Mouse (Mus musculus): Measurements from ENCODE around the gene Ppp6r3.

DNA sequence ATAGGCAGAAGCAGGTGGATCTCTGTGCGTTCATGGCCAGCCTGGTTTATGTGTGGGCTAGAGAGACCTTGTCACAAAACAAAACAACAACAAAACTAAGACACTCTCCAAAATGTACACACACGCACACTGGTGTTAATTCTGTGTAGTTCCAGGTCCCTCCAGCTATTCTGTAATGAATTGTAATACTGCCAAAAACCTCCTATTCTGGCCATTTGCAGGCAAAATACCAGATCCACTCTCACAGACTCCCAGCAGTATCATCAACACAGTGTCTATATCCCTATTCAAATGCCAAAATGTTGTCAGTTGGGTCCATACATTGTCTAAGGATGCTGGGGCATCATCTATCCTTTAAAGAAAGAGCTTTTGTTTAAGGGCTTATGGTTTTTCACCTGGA, 30.6 kb downstream of the Ppp6r3 start:
- TF ChIP-seq EP300 (IDR thresholded peaks at IDR 0.05; ENCODE audit: insufficient read depth, low read depth, low read length) (no peak), POLR2A (IDR thresholded peaks at IDR 0.05; ENCODE audit: insufficient read depth, low read length) (no peak), CTCF (IDR thresholded peaks at IDR 0.05; ENCODE audit: low read depth, low read length) (no peak)

Measured in ES-Bruce4 (cell line).